Mouse (Mus musculus): ENCODE measurements around the gene Shroom3.

Gene Shroom3

DNA sequence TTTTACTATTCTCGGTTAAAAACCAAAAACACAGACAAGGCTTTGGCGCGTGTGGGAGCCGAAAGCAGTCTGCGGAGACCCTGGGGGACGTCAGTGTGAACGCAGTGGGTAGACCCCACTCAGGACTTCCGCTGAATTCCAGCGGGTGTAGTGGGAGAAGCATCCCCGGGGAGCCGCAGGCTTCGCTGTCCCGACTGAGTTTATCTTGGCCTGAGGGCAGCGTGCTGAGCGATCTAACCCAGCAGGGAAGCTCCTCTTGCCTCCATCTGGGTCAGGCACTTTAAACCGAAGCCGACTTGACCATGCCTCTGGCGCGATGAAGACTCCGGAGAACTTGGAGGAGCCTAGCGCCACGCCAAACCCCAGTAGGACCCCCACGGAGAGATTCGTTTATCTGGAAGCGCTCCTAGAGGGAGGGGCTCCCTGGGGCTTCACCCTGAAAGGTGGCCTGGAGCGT lies at the start of gene Shroom3:
Gene Shroom3 (plus strand): TSS at position 85 of the 457 bp plus-strand sequence.
- DNase-seq: peak; percentile 44 to 70

DNA sequence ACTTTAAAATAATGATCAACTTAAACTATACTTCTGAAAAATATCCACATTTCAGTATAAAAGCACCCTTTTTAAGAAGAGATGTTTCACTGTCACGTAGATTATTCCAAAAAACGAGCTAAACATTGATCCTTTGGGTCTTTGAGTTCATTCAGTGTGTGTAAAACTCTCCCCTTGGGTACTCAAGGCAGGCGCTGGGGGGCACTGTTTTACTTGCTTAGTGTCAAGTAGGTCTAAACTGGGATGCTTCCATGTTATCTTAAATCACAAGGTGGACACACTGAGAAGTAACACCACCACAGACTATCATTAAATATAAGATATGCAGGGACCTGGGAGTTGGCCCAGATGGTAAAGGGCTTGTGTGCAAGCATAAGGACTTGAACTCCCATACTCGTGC lies 49.7 kb upstream of the Shroom3 start:
- no peak for DNase-seq

DNA sequence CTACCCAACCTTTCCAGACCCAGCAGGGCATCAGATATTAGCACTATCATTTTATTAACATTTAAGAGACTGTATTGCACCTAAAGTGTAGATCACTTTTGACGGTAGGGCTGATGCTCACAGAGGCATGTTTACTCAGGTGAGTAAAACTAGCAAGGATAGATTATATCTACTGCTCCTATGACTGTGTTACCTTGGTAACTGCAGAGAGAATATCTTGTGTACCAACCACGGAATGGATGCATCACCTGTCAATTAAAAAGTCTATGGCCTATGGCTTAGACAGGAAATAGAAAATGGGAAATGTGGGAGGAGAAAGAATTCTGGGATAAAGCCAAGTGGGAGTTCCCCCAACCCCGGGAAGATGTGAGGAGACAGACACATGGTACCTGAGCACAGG lies 48.3 kb upstream of the Shroom3 start:
- no peak for DNase-seq

DNA sequence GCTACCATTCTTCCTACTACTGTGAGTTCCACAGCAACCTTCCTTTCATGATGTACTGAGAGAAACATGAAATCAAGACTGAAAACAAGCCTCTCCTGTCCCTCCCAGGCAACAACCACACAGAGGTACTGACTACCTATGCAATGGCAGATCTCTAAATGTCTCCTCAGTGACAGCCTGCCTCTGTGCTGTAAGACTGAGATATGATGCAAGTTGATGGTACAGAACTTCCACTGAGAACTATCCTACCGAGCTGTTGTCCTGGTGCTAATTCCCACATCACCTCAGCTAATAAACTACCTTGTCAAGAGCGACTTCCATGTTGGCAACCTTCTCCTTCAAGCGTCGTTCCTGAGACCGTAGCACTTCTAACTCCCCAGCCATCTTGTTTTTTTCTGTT lies 47.3 kb upstream of the Shroom3 start:
- no peak for DNase-seq

DNA sequence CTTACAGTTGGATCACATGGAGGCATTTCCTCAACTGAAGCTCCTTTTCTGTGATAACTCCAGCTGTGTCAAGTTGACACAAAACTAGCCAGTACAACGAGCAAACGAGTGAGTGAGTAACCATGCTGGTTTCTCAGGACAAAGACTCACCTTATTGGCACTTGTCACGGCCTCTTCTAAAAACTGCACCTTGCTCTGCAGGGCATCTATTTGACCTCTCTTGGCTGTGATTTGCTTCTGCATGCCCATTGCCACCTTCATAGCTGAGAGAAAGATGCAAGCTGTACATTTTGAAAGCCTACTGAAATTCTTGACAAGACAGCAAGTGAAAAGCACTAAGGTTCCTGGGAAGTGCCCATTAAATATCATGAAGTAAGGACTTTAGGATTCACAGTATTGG lies 42.4 kb upstream of the Shroom3 start:
- peak; percentile 7 to 40 for DNase-seq

DNA sequence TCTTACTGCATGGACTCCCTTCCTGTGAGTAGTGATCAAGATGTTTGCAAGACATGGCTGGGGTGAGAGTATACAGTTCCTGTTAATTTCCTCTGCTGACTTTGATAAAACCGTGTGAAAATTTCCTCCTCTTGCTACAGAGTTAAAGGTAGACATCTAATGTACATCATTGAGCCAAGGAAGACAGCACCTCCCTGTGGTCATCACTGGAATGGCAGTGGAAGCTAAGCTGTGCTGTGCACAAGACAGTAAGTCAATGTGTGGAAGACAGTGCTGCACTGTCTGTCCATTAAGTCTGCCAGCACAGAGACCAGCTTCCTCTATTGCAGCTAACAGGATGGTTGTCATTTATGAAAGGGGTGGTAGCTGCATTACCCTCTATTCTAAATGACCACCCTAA lies 27.0 kb upstream of the Shroom3 start:
- DNase-seq: peak; percentile 47 to 87

DNA sequence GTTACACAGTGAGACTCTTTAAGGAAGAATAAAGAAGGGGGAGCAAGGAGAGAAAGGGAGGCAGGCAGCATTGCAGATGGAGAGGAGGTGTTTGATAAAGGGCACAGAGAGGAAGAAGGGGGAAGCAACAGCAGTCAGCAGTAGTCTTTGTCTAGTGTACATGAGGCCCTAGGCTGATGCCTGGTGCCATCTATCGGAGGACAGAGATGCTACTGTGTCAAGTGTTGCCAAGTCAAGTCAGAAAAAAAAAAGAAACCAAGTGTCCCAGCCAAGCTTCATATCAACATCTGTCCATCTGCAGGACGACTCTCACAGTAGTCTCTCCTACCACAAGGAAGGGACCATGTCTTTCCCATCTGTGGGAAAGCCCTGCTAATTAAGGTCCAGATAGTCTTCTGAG lies 18.9 kb upstream of the Shroom3 start:
- no peak for DNase-seq

DNA sequence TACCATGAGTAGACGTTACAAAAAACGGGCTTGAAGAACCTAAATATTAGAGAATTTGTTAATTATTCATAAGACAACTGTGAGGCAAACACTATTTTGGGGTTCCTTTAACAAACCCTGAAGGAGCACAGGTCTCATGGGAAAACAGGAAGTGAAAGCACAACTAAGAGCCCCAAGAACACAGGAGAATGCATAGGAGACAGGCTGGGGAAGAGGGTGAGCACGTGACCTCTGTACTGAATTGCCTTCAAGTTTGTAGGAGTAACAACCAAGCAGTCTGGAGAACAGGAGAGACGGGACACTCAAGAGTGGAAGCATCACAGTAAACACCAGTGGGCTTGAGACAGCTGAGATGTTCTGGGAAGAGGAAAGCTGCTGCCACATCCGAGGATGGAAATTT lies 16.4 kb upstream of the Shroom3 start:
- DNase-seq: no peak

DNA sequence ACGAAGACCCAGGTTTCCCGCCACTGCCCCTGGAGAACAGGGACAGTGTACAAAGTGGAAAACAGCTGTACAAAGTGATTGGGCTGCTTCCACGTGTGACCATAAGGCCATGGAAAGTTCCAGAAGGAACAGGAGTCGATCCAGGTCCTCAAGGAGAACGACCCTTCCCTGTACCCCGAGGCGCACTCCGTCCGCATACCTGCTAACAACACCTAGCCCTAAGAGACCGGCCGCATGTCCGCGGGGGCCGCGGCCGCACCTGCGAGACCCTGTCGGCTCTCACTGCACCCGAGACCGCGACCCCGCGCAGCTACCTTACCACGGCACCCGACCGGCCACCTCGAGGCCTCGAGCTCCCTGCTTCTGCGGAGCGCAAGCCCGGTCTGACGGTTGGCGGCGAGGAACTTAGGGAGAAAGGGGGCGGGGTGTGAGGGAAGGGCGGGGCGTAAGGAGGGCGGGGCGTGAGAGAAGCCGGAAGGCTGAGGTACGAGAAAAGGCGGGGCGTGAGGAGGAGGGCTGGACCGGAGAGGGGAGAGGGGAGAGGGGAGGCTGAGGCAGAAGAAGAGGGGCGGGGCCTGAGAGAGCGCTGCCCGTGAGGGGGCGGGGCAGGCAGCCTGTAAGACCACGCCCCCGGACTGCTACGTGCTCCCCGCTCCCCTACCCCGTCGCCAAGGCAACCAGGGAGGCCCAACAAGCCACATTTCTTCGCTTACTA lies 8.2 kb upstream of the Shroom3 start, which contains the start of gene Ccdc158:
Gene Ccdc158 (minus strand): TSS at position 413 of the 715 bp plus-strand sequence.
- peak; percentile 79 to 84 for DNase-seq

DNA sequence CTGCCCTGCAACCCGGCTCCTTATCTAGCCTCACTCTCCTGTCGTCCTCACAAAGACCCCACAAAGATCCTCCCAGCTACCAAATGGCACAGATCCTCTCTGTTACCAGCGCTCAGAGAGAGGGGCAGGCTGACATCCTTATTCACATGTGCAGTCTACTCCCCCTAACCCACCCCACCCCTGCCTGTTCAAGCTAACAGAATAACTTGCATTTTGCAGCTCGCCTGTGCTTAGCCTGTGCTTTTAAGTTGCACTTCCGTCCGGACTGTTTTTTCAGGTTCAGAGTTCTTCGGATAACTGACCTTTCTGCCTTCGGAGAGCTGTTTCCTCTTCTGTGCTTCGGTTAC lies 7.7 kb upstream of the Shroom3 start:
- DNase-seq: no peak

DNA sequence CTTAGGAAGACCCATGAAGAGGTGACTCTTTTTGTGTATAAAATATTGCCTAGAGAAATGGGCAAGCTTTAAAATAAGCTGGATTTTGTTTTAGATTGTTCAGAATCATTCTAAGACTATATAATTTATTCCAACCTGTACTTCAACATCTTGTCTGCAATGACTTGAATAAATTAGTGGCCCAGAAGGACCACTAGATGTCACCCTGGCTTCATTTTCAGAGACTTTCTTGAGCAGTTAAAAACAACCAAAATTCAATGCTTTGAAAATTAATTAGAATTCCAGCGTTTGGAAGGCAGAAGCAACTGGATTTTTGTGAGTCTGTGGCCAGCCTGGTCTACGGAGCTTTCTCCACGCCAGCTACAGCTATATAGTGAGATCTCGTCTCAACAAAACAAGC lies 3.8 kb upstream of the Shroom3 start:
- peak; percentile 53 to 56 for DNase-seq

DNA sequence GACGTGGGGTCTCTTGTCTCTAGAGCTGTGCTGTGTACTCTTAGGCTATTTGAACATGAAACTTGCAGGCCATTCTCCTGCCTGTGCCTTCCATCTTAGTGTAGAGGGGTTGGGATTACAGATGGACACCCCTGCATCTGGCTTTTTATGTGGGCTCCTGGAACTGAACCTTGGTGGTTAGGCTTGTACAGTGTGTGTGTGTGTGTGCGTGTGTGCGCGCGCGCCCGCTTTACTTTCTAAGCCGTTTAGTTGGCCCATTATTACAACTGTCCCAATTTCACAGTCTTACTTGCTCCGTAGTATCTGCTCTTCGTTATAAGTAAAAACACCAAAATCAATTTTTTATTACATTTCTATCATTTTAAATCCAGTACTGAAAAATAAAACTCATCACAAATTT lies 1.4 kb upstream of the Shroom3 start:
- DNase-seq: no peak

DNA sequence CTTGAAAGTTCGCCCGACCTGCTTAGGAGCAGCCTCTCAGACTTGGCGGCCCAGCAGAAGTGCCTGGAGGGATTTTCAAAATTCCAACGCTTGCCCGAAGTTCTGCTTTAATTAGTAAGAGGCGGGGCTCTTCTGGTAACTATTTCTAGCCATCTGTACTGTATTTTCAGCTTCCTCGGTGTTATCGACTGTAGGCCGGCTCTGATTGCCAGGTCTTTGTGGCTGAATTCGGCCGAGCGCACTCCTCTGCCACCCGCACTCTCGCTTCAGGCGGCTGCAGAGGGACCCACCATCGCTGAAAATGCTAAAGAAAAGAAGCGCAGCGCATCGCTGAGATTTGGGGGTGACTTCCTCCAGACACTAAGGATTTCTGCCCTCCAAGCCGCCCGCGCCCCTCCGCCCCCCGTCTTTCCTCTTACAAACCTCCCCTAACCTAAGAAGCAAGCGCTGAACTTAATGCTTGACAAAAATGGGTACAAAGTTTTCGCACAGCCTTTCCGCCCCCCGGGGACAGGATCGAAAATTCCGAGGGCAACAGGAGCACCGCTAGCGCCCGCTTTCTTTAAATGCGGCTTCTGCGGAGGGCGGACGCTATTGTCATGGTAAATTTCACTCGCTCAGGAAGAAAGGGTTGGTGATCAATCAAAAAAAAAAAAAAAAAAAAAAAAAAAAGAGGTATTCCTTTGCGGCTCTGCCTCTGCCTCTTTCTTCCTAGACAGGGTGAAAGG lies 450 bp upstream of the Shroom3 start:
- peak; percentile 47 to 54 for DNase-seq

DNA sequence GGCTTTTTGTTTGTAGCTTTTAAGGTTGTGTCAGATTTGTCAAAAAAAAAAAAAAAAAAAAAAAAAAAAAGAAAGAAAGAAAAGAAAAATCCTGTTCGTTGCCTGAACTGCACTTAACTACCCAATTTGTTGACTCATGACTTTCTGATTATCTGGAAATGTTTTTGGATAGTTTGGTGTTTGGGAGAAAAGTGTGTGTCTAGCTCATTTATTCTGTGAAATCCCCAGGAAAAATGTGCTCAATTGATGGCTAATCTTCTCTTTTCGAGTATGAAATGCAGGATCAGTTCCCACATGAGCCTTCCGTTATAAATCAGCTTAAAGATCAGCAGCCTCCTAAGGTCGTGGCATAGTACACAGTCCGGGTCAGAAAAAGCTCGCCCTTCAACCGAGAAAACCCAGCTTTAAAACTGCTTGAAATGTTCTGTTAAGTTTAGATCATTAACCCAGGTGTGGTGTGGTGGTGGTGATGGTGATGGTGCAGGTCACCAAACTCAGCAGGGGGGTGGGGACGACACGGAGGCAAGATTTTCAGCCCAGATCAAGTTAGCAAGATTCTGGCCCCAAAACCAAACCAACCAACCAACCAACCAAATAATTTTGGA lies 738 bp downstream of the Shroom3 start:
- peak; percentile 47 to 63 for DNase-seq

DNA sequence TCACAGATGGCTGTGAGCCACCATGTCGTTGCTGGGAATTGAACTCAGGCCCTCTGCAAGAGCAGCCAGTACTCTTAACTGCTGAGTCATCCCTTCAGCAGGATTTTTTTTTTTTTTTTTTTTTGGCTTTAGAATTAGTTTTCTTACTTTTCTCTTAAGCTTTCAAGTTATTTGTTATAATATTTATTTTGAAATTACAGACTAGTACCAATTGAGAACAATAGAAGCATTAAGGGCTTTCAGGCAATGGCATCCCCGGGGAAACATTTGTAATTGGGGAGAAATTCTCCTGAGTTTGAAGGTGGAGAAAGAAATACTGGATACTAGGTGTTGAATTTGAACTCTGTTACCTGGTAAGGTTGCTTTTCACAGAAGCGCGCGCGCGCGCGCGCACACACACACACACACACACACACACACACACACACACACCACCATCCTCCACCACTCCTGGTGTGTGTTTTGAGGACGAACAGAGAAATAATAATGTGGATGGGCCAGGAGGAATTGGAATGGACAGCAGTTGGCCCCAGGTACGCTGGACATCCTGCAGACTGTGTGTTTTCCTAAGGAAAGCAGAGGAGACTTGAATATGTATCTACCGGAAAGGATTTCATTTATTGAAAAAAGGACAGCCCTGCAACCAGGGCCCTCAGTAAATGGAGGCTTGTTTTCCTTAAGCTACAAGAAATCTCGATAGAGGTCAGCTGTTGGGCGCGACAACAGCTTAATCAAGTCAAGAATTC lies 1.7 kb downstream of the Shroom3 start:
- no peak for DNase-seq

DNA sequence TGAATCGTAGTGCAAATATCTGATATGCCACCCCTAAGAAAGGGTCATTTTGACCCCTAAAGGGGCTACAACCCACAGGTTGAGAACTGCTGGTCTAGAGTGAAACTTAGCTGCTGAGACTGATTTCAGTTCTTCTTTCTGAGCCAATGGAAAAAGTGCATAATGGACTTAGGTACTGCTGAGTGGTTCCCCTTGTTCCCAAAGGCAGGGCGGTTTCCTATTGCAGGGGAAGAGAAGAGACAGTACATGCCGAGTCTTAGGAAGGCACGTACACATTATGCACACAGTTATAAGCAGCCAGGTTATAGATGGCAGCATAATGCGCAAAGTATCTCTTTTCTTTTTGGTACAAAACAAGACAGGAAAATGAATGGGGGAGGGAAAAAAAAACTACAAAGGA lies 4.9 kb downstream of the Shroom3 start:
- DNase-seq: no peak

DNA sequence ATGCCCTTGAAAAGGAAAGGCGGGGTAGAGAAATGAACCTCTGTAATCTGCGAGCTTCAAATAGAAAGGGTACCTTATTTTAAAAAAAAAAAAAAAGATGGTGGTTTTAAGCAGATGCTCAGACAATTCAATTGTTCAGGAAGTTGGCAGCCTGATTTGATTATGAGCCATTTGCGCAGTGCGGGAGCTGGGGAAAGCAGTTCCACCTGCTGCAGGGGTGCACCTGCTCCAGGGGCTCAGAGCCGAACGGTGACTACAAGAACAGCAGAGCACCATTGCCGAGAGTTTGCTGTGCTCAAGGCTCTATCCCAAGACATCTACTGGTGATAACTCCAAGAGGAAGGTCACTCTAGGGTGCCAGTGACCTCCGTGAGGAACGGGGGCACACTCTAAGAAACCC lies 5.3 kb downstream of the Shroom3 start:
- DNase-seq: no peak

DNA sequence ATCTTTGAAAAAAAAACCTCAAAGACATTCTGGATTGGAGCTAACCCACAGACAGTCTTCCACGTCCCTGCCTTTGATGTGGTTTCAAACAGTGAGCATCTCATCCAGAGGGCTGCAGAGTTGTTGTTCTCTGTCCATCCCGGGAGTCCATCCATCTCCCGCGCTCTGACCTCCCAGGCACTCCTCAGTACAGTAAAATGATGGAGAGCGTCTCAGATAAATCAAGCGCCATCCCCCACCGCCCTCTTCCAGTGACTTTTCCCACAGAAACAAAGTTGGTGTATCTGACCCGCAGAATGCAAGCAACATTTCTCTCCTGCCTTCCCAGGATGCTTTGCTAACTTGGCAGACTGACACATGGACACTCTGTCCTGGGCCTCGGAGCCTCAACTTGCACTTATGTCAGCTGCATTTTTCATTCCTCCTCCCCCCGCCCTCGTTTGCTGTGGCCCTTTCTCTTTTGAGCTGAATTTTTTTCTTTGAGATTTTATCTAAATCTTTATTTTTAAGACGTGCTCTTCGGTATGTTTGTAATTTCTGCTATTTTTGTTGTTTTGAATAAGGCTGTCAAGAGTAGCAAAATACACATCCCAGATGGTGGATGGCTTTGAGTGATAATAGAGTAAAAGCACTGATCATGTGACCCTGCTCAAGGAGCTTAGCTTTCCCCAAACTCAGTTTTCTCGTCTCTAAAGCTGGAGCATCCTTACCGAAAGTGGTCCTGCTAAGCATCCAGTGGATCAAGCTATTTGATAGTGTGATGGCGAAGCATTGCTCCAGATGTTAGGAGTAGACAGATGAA lies 9.2 kb downstream of the Shroom3 start:
- no peak for DNase-seq

DNA sequence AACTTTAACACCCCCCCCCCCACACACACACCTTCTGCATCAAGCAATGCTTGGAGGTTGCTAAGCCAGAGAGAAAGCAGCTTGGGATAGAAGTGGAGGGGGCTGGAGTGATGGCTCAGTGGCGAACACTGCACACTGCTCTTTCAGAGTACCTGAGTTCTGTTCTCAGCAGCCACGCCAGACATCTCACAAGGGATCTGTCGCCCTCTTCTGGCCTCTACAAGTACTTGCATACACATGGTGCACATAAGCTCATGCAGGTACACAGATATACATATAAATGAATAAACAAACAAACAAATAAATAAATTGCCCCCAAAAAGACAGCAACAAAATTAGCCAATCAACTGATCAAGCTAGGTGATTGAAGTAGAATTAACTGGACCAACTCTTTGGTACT lies 10.5 kb downstream of the Shroom3 start:
- no peak for DNase-seq

DNA sequence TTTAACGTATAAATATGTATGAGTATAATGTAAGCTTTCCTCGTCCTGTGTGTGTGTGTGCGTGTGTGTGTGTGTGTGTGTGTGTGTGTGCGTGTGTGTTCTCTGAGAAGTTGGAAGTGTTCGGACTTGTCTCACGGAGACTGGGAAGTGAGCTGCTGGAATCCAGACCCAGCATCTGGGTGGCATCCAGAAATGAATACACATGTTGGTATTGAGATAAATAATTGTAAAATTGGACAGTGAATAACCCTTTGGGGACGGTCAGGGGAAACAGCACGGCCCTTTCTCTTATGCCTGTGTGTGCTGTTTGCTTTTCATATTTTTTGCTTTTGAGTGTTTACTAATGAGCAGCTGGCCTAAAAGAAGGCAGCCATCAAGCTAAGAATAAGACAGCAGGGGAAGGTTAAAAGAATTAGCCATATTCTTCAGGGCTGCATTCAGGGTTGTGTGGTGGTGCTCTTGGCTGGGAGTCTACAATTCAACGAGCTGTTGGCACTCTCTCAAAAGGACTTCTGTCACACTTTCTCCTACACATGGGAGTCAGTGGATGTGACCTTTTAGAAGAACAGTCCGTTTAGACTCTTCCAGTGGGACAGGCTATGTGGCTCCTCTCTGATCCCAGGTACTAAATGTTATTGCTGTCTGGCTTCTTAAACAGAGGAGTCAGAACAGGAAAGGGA lies 11.2 kb downstream of the Shroom3 start:
- DNase-seq: no peak

DNA sequence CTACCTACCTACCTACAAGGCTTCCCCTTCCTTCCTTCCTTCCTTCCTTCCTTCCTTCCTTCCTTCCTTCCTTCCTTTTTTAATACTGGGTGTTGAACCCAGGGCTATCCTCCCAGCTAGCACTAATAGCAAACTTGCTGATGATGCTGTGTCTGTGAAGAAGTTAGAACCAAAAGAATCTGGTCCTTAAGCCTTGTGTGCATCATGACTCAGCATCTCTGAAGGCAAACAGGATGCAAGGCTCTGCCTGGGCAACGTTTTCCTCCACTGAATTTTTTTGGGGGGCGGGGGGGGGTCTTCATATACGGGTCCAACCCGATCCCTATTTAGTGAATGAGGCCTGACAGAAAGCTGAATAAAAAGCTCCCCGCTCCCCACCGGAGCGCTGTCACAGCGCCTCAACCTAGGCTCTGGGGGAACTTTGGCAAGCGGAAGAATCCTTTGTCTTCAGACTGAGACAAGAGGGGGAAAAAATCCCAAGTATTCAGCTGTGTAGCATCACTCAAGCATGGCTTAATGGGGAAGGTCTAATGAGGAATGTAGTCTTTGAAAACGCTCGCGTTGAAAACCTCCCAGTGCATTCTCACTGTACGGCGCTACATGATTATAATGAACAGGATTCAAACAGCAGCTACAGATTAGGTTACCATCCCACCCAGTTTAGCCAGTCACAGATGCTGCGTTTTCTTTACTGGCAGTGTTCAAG lies 15.0 kb downstream of the Shroom3 start:
- DNase-seq: no peak

Data from kidney, adult 8-10 months (tissue).